Mouse (Mus musculus): ENCODE results near the gene Gpc5.

GRCm38 (mm10) chr14:115118626-115119025 lies 26.6 kb downstream of the Gpc5 start:
- TF ChIP-seq CTCF (IDR thresholded peaks at IDR 0.05; ENCODE audit: insufficient read depth, low read length) (no peak), POLR2A (IDR thresholded peaks at IDR 0.05; ENCODE audit: borderline replicate concordance, extremely low read depth, low read depth, low read length) (no peak)
